Mouse (Mus musculus) forebrain, postnatal 0 days (tissue): ENCODE results near the gene Zfp948. TPM values are rescaled to one million over a fixed set of nuclear protein-coding genes. Genes with fewer than 3 reads are reported as not detected.

Source experiments
- ATAC-seq: fragments of 200-750 bp; cut with Nextera tagmentation; 2 replicates; pipeline ENCODE4 v1.8.0; 2017; ENCODE audit warnings: mild to moderate bottlenecking, moderate library complexity
- DNase-seq: peaks from one replicate; pipeline ENCODE4 v3.0.0-alpha.2; 2015
- H3K27ac ChIP-seq: fragments of 300-500 bp; sonication (generic); 2 replicates; pipeline ENCODE4 v1.5.1; 2014; ENCODE audit warnings: low read depth, mild to moderate bottlenecking, antibody characterized with exemption, low read length, moderate library complexity, mixed read lengths
- H3K27me3 ChIP-seq: fragments of 300-500 bp; sonication (generic); 2 replicates; pipeline ENCODE4 v1.6.1; 2014; ENCODE audit warnings: mild to moderate bottlenecking, low read length, mixed read lengths; ENCODE audit not compliant: insufficient read depth
- H3K36me3 ChIP-seq: fragments of 300-500 bp; sonication (generic); 2 replicates; pipeline ENCODE4 v1.6.1; 2014; ENCODE audit warnings: mild to moderate bottlenecking, moderate library complexity; ENCODE audit not compliant: insufficient read depth
- H3K4me1 ChIP-seq: fragments of 300-500 bp; sonication (generic); 2 replicates; pipeline ENCODE4 v1.6.1; 2014; ENCODE audit warnings: antibody characterized with exemption; ENCODE audit not compliant: insufficient read depth
- H3K4me2 ChIP-seq: fragments of 300-500 bp; sonication (generic); 2 replicates; pipeline ENCODE4 v1.6.1; 2014; ENCODE audit warnings: low read depth, mild to moderate bottlenecking, moderate library complexity
- H3K4me3 ChIP-seq: fragments of 300-500 bp; sonication (generic); 2 replicates; pipeline ENCODE4 v1.5.1; 2014; ENCODE audit warnings: low read depth, low read length, mixed read lengths
- H3K9ac ChIP-seq: fragments of 300-500 bp; sonication (generic); 2 replicates; pipeline ENCODE4 v1.6.1; 2014; ENCODE audit warnings: mild to moderate bottlenecking
- H3K9me3 ChIP-seq: fragments of 300-500 bp; sonication (generic); 2 replicates; pipeline ENCODE4 v1.6.1; 2016; ENCODE audit warnings: low read length
- CTCF ChIP-seq: sonication (generic); IDR thresholded peaks from 2 replicates; pipeline ENCODE4 v1.5.1; 2016; ENCODE audit warnings: antibody characterized with exemption, control low read depth, low read depth
- WGBS: fragments of 180-500 bp; shearing (Covaris S2); extraction: QIAGEN DNeasy Blood & Tissue Kit; methylation state at CpG from one replicate; pipeline ENCODE4 v1.1.7; 2014; 5-methylcytosine and 5-hydroxymethylcytosine counted together
- polyA plus RNA-seq: library from polyadenylated mRNA; unstranded; fragments of >200 nt; fragmentation: Nextera tagmentation; extraction: Ambion mirVana; gene quantifications from 2 replicates; pipeline ENCODE4 v1.2.1, GENCODE M21; 2015
- total RNA-seq: library from RNA; depleted of rRNA; stranded (reverse); fragments of >200 nt; gene quantifications from 2 replicates; pipeline ENCODE4 v1.2.3, GENCODE M21; 2014; rRNA removed

The Zfp948 gene
- total RNA-seq = 21.0 and 21.8 TPM in 2 replicates
- 12.9 and 15.5 TPM in 2 replicates for polyA plus RNA-seq

DNA sequence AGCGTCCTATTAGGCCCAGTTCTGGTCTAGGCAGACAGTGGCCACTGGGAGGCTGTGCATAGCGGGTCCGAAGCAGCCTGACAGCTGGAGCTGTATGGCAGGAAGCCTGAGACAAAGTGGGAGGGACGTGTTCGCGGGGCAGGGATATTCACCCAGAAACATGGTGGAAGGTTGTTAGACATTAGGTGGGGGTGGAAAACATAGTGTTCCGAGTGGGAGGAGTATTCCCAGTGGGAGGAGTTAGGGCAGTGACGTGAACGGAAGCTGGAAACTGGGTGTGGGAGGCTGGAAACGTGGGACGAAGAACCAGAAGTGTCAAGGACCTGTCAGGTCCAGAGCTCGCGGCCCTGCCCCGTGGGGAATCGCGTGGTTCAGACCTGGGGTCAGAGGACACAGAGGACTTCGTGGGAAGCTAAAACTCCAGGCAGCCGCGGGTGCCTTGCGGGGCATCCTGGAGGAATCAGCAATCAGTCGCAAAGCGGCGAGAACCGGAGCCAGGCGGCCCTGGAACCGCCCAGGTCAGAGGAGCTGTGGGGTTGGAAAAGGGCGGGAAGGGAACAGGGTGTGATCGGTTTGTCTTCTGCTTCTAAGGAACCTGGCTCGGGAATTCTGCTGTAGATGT lies at the start of gene Zfp948:
Gene Zfp948, plus strand, starts transcription at position 281 of the 622 bp plus-strand sequence.
- DNase-seq (peak; percentile 89), ATAC-seq (peak; percentile 95)
- Histone ChIP-seq H3K4me1 (peaks cover 3% of the 10 kb centered on the region; the same call in 1 of the 2 replicates), H3K27ac (peak within 1 kb of the TSS; percentile 90), H3K36me3 (peaks cover 3% of the 10 kb centered on the region; the same call in 1 of the 2 replicates), H3K27me3 (no peaks in the 10 kb centered on the region), H3K4me2 (peak within 1 kb of the TSS; percentile 56), H3K9me3 (no peaks in the 10 kb centered on the region), H3K4me3 (peak within 1 kb of the TSS; percentile 67), H3K9ac (peak within 1 kb of the TSS; percentile 75)
- under 1% methylated on average over 29 of the region's 29 CpGs for WGBS
- no peak; the same call in 1 of the 2 replicates for TF ChIP-seq CTCF

DNA sequence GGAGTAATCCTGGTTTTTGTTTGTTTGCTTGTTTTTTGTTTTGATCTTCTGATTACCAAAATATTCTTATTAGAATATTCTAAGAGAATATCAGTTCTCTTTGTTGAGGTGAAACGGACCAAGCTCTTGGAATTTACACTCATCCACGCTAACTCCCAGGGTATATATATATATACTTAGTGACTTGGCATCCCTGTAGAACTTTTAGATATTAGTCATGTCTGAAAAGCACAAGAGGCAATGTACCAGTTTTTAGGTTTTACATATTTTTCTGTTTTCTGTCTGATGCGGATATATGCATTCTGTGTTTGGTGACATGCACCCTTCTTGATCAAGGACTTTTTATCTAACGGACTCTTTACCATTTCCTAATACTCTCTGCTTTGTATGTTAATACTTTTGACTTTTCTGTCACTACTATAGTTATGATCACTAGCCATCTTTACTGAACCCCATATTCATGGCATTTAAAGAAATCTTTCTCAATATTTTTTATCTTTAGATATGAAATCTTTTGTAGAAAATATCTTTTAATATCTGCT lies 49.6 kb upstream of the Zfp948 start:
- H3K36me3 ChIP-seq = peaks cover 2% of the 10 kb centered on the region; the same call in 1 of the 2 replicates
- no peak for ATAC-seq

GRCm38 (mm10) chr17:21526270-21526669 lies 40.5 kb upstream of the Zfp948 start:
- no peak for TF ChIP-seq CTCF
- no peak for ATAC-seq
- H3K4me1 ChIP-seq = peaks cover under 1% of the 10 kb centered on the region; the same call in 1 of the 2 replicates
- no peak for DNase-seq
- no peaks in the 10 kb centered on the region for H3K27me3 ChIP-seq
- H3K4me3 ChIP-seq = no peak overlapping the region
- H3K4me2 ChIP-seq = no peak overlapping the region
- no peak overlapping the region for H3K27ac ChIP-seq
- H3K9me3 ChIP-seq = no peaks in the 10 kb centered on the region
- H3K9ac ChIP-seq = no peak overlapping the region
- H3K36me3 ChIP-seq = no peaks in the 10 kb centered on the region

More for the DNA sequence above, 49.6 kb upstream of the Zfp948 start:
- Histone ChIP-seq H3K27ac (peak overlapping the region; percentile 82), H3K9ac (peak overlapping the region; percentile 56), H3K27me3 (no peaks in the 10 kb centered on the region), H3K4me2 (peak overlapping the region; percentile 81), H3K9me3 (no peaks in the 10 kb centered on the region), H3K4me3 (peak overlapping the region; percentile 48), H3K4me1 (0 out of 2 replicates have a peak, but pooled peaks cover 2% of the 10 kb centered on the region)
- DNase-seq = no peak
- 30% methylated on average over 4 of the region's 4 CpGs for WGBS
- TF ChIP-seq CTCF = no peak

DNA sequence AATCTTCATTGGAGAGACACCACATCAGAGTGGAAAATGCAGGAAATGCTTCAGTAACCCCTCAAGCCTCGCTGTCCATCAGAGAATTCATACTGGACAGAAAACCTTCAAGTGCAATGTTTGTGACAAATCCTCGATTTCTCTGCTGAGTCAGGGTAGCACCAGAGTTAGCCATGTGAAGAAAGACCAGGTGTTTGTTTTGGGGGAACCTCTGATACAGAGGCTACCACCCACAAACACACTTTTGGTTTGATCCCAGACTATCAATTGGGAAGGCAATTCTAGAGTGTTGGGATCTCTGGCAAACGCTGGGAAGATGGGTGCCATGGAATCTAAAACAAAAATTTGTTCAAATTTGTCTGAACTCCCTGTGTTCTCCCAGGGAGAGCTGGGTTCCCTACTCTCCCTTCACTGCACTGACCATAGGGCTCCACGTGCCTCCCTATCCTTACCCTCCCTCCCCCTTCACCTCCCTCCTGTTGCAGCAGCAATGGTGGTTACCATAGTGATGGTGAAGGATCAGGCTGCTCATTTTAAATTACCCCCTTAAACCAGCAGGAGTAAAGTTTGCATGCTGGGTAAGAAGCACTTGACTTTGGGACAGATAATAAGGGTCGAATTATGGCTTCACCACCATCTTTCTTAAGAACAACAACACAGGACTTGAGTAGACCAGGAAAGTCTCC lies 36.0 kb upstream of the Zfp948 start:
- Histone ChIP-seq H3K9ac (no peak overlapping the region), H3K9me3 (no peaks in the 10 kb centered on the region), H3K4me1 (peaks cover 8% of the 10 kb centered on the region; the same call in 1 of the 2 replicates), H3K27me3 (no peaks in the 10 kb centered on the region), H3K36me3 (no peaks in the 10 kb centered on the region), H3K4me3 (no peak overlapping the region), H3K4me2 (no peak overlapping the region), H3K27ac (no peak overlapping the region)
- DNase-seq = no peak
- TF ChIP-seq CTCF = no peak
- 70% methylated on average over 5 of the region's 5 CpGs for WGBS
- no peak for ATAC-seq

DNA sequence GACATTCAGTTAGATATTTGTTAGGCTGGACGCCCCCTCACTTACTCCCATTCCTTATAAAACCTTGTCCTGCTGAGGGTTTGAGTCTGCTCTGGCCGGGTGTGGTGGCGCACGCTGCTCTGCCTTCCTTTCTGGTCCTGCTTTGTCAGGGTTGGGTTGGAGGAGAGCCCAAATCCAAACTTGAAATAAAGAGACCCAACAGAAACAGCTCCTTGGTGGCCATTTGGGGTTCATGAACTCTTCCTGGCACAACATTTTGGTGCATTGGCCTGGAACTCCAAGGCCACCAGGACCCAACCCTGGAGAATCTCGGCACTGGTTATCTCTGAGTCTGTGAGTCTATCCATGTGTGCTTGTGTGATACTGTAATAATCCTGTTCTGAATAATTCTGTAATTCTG lies 35.2 kb upstream of the Zfp948 start:
- Histone ChIP-seq H3K36me3 (no peaks in the 10 kb centered on the region), H3K9me3 (no peaks in the 10 kb centered on the region), H3K4me2 (peak overlapping the region; percentile 72), H3K4me3 (peak overlapping the region; percentile 86), H3K27ac (peak overlapping the region; percentile 95), H3K4me1 (peaks cover 8% of the 10 kb centered on the region; the same call in 1 of the 2 replicates), H3K9ac (peak overlapping the region; percentile 97), H3K27me3 (no peaks in the 10 kb centered on the region)
- no peak for DNase-seq
- WGBS = 54% methylated on average over 5 of the region's 5 CpGs
- TF ChIP-seq CTCF = no peak
- ATAC-seq = no peak

DNA sequence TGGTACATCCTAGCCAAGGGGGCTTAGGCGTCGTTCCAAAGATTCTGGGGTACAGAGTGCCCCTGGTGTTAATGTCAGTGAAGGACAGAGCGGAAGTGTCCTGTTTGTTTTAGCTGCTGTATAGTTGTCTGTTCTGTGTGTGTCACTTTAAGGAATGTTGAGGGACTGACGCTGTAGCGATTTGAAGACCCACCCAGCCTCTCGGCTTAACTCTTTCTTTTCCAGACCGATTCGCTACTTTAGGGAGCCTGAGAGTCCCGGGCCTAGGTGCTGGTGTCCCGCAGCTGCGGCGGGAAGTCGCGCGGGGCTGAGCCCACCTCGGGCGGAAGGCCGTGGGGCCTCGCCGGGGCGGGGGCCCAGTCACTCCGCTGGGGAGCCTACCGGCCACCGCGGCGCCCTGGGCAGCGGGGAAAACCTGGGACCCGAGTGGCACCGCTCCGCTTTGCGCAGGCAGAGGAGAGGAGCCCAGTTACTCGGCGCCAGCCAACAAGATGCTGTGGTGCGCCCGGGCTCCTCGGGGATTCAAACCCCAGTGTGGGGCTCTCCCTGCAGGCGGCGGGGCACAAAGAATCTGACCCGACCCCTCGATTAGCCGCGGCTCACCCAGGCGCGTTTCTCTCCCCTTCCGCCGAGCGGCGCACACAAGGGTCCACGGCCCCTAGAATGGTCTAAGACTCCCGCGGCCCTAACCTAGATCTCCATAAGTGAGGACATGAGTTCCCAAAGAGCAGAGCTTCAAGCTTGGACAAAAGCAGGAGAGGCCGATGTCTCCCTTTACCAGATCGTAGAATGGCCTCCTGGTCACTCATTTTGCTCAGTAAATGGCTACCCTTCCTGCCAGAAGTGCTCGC lies 34.5 kb upstream of the Zfp948 start:
- Histone ChIP-seq H3K4me2 (peak overlapping the region; percentile 72), H3K9me3 (no peaks in the 10 kb centered on the region), H3K27me3 (no peaks in the 10 kb centered on the region), H3K4me3 (peak overlapping the region; percentile 86), H3K27ac (peak overlapping the region; percentile 95), H3K36me3 (no peaks in the 10 kb centered on the region), H3K9ac (peak overlapping the region; percentile 97), H3K4me1 (peaks cover 8% of the 10 kb centered on the region; the same call in 1 of the 2 replicates)
- ATAC-seq = peak; percentile 91
- 2% methylated on average over 54 of the region's 54 CpGs for WGBS
- peak; percentile 42 for TF ChIP-seq CTCF
- peak; percentile 88 for DNase-seq
